Mouse (Mus musculus): ENCODE measurements at regions not wholly inside any gene's neighbourhood (a gene's known extent, or its start where the extent isn't known, plus 50 kb on each side); places are given as distances from the start of the nearest gene placed in this dataset.

GRCm38 (mm10) chr15:5510056-5510455, 266.1 kb upstream of the Ptger4 start:
- TF ChIP-seq GATA1 (IDR thresholded peaks at IDR 0.05; ENCODE audit: borderline replicate concordance, low read length) = no peak
- no peak for TF ChIP-seq FLI1 (IDR thresholded peaks at IDR 0.05; ENCODE audit: low read length)

All from megakaryocyte, embryonic 14.5 days (primary cell).